Mouse (Mus musculus) lung, postnatal 0 days (tissue): Measurements from ENCODE around the gene Oxt. TPM values are rescaled to one million over a fixed set of nuclear protein-coding genes. Genes with fewer than 3 reads are reported as not detected.

Experiments used
- ATAC-seq: fragments of 200-750 bp; cut with Nextera tagmentation; 2 replicates; pipeline ENCODE4 v1.8.0; 2017; ENCODE audit warnings: moderate library complexity
- DNase-seq: peaks from one replicate; pipeline ENCODE4 v3.0.0-alpha.2; 2016; ENCODE audit warnings: low spot score
- H3K27ac ChIP-seq: fragments of 300-500 bp; sonication (generic); 2 replicates; pipeline ENCODE4 v1.5.1; 2014; ENCODE audit warnings: antibody characterized with exemption, mild to moderate bottlenecking, low read length, mixed read lengths
- H3K27me3 ChIP-seq: fragments of 300-500 bp; sonication (generic); replicated peaks from 2 replicates; pipeline ENCODE4 v1.6.1; 2014; ENCODE audit warnings: low read length, mixed read lengths; ENCODE audit not compliant: insufficient read depth
- H3K36me3 ChIP-seq: fragments of 300-500 bp; sonication (generic); 2 replicates; pipeline ENCODE4 v1.6.1; 2014; ENCODE audit warnings: low read length, mixed read lengths; ENCODE audit not compliant: insufficient read depth
- H3K4me1 ChIP-seq: fragments of 300-500 bp; sonication (generic); 2 replicates; pipeline ENCODE4 v1.6.1; 2014; ENCODE audit warnings: antibody characterized with exemption, low read depth, low read length, mixed read lengths; ENCODE audit not compliant: insufficient read depth
- H3K4me2 ChIP-seq: fragments of 300-500 bp; sonication (generic); replicated peaks from 2 replicates; pipeline ENCODE4 v1.6.1; 2014; ENCODE audit warnings: low read depth, mild to moderate bottlenecking, low read length, moderate library complexity, mixed read lengths
- H3K4me3 ChIP-seq: fragments of 300-500 bp; sonication (generic); 2 replicates; pipeline ENCODE4 v1.5.1; 2014; ENCODE audit warnings: low read depth, low read length
- H3K9ac ChIP-seq: fragments of 300-500 bp; sonication (generic); replicated peaks from 2 replicates; pipeline ENCODE4 v1.6.1; 2014; ENCODE audit warnings: low read depth, mild to moderate bottlenecking
- H3K9me3 ChIP-seq: fragments of 300-500 bp; sonication (generic); 2 replicates; pipeline ENCODE4 v1.6.1; 2016; ENCODE audit warnings: low read length, mixed read lengths
- CTCF ChIP-seq: IDR thresholded peaks from 2 replicates; pipeline ENCODE4 v1.5.1; 2016; ENCODE audit warnings: antibody characterized with exemption, mild to moderate bottlenecking
- EP300 ChIP-seq: IDR thresholded peaks from 2 replicates; pipeline ENCODE4 v1.6.1; 2016; ENCODE audit warnings: antibody characterized with exemption, mild to moderate bottlenecking, control low read depth
- WGBS: fragments of 180-500 bp; shearing (Covaris S2); extraction: QIAGEN DNeasy Blood & Tissue Kit; methylation state at CpG from one replicate; pipeline ENCODE4 v1.1.7; 2014; 5-methylcytosine and 5-hydroxymethylcytosine counted together
- microRNA-seq: library from miRNA; unstranded; fragments of <30 nt; microRNA quantifications from one replicate; pipeline ENCODE4, GENCODE M21; 2016
- polyA plus RNA-seq: library from polyadenylated mRNA; unstranded; fragments of >200 nt; fragmentation: Nextera tagmentation; extraction: Ambion mirVana; gene quantifications from 2 replicates; pipeline ENCODE4 v1.2.1, GENCODE M21; 2015

Gene Oxt
- polyA plus RNA-seq, 1 experiment from 2014 or later, result not detected

GRCm38 (mm10) chr2:130591016-130591415 lies 15.0 kb downstream of the Oxt start:
- no peak overlapping the region for H3K4me3 ChIP-seq
- ATAC-seq (no peak), DNase-seq (no peak)
- no peaks in the 10 kb centered on the region for H3K27me3 ChIP-seq
- H3K4me2 ChIP-seq, result no peak overlapping the region
- WGBS, result 84% methylated on average over 2 of the region's 2 CpGs
- H3K4me1 ChIP-seq, result no peaks in the 10 kb centered on the region
- no peak for TF ChIP-seq CTCF
- no peak for TF ChIP-seq EP300
- no peaks in the 10 kb centered on the region; the same call in none of the 2 replicates for H3K36me3 ChIP-seq
- no peak overlapping the region for H3K9ac ChIP-seq
- no peaks in the 10 kb centered on the region for H3K9me3 ChIP-seq
- H3K27ac ChIP-seq, result no peak overlapping the region

GRCm38 (mm10) chr2:130595596-130595995 lies 19.6 kb downstream of the Oxt start:
- 75% methylated on average over 1 of the region's 1 CpGs for WGBS
- Histone ChIP-seq H3K27me3 (no peaks in the 10 kb centered on the region), H3K4me3 (no peak overlapping the region), H3K9ac (no peak overlapping the region), H3K36me3 (peaks cover 4% of the 10 kb centered on the region), H3K4me2 (no peak overlapping the region), H3K4me1 (no peaks in the 10 kb centered on the region), H3K27ac (no peak overlapping the region), H3K9me3 (no peaks in the 10 kb centered on the region)
- ATAC-seq (no peak), DNase-seq (no peak)
- TF ChIP-seq CTCF, result no peak
- TF ChIP-seq EP300, result no peak

GRCm38 (mm10) chr2:130597601-130598010 lies 21.6 kb downstream of the Oxt start:
- Histone ChIP-seq H3K4me3 (no peak overlapping the region), H3K27me3 (no peaks in the 10 kb centered on the region), H3K9me3 (no peaks in the 10 kb centered on the region), H3K9ac (no peak overlapping the region), H3K36me3 (peaks cover 8% of the 10 kb centered on the region), H3K4me1 (no peaks in the 10 kb centered on the region), H3K27ac (no peak overlapping the region), H3K4me2 (no peak overlapping the region)
- ATAC-seq (peak; percentile 21; the same call in 1 of the 2 replicates), DNase-seq (peak; percentile 71)
- TF ChIP-seq CTCF, result peak; percentile 76
- TF ChIP-seq EP300, result no peak
- WGBS, result 29% methylated on average over 1 of the region's 1 CpGs

DNA sequence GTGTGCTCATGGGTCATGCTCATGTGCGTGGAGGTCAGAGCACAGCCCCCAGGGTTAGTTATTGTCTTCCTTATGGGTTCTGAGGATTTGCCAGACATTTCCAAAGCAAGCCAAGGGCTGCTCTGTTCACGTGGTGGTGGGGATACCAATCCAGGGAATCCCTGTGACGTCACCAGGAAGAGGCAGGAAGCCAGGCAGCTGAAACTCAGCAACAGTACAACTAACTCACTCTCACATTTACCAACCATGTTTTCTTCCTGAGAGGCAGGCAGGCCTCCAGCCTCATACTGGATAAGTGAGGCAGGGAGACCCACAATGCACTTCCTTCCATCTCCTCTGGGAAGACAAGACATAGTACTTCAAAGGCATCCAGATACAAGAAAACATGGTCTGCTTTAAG lies 22.4 kb downstream of the Oxt start:
- H3K27me3 ChIP-seq, result no peaks in the 10 kb centered on the region
- H3K4me1 ChIP-seq, result no peaks in the 10 kb centered on the region
- DNase-seq, result no peak
- no peaks in the 10 kb centered on the region for H3K9me3 ChIP-seq
- no peak for ATAC-seq
- no peak for TF ChIP-seq EP300
- TF ChIP-seq CTCF, result no peak
- no peak overlapping the region for H3K4me2 ChIP-seq
- H3K9ac ChIP-seq, result no peak overlapping the region
- peaks cover 8% of the 10 kb centered on the region for H3K36me3 ChIP-seq
- H3K4me3 ChIP-seq, result no peak overlapping the region
- WGBS, result 64% methylated on average over 3 of the region's 3 CpGs
- H3K27ac ChIP-seq, result no peak overlapping the region

DNA sequence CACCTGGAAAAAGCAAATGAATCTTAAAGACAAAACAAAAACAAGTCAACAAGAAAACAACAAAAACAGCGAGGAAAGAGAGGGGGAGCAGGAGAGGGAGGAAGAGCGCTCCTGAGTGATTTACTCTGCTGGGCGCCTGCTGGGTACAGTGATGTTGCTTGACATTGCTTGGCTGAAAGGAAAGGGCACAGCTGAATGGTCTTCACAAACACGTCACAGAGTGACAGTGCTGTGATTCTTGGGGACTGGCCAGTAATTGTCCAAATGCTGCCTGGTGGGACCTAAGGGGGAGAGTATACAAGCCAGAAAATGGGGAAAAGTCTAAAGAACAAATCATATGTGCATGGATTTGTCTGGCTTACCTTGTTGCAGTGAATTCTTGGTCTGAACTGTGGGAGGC lies 26.2 kb downstream of the Oxt start:
- Histone ChIP-seq H3K4me1 (no peaks in the 10 kb centered on the region), H3K9ac (no peak overlapping the region), H3K27ac (no peak overlapping the region), H3K27me3 (no peaks in the 10 kb centered on the region), H3K9me3 (no peaks in the 10 kb centered on the region), H3K4me2 (no peak overlapping the region), H3K36me3 (peaks cover 5% of the 10 kb centered on the region; the same call in 1 of the 2 replicates), H3K4me3 (no peak overlapping the region)
- TF ChIP-seq EP300 (no peak), CTCF (0 out of 2 replicates have a peak, but pooled peaks have one; percentile 12)
- ATAC-seq (peak; percentile 77), DNase-seq (peak; percentile 78)
- 61% methylated on average over 4 of the region's 4 CpGs for WGBS

- no peak for ATAC-seq
- WGBS, result 45% methylated on average over 3 of the region's 3 CpGs
- Histone ChIP-seq H3K9ac (no peak overlapping the region), H3K4me1 (no peaks in the 10 kb centered on the region), H3K4me2 (no peak overlapping the region), H3K4me3 (no peak overlapping the region), H3K36me3 (peaks cover 8% of the 10 kb centered on the region; the same call in 1 of the 2 replicates), H3K9me3 (no peaks in the 10 kb centered on the region), H3K27me3 (no peaks in the 10 kb centered on the region), H3K27ac (no peak overlapping the region)
- DNase-seq, result no peak
- TF ChIP-seq CTCF (peak; percentile 62), EP300 (no peak)
Measured at GRCm38 (mm10) chr2:130613091-130613490, 37.1 kb downstream of the Oxt start.

- Histone ChIP-seq H3K27me3 (no peaks in the 10 kb centered on the region), H3K4me1 (no peaks in the 10 kb centered on the region), H3K9ac (no peak overlapping the region), H3K4me3 (no peak overlapping the region), H3K36me3 (peaks cover 8% of the 10 kb centered on the region), H3K4me2 (no peak overlapping the region), H3K27ac (no peak overlapping the region), H3K9me3 (no peaks in the 10 kb centered on the region)
- TF ChIP-seq CTCF, result no peak
- no peak for TF ChIP-seq EP300
- ATAC-seq (no peak), DNase-seq (no peak)
- WGBS, result 91% methylated on average over 7 of the region's 7 CpGs
Measured at GRCm38 (mm10) chr2:130618972-130619371, 43.0 kb downstream of the Oxt start.

Small RNAs within 50 kb of the gene (microRNA-seq; reads per million reads assigned to microRNA genes)
- not detected for gene Gm23876

Other genes with a start within 250 kb of the Oxt start
- gene Cpxm1, start 178.6 kb upstream of the Oxt start, polyA plus RNA-seq, result 13.9 and 14.9 TPM in 2 replicates
- gene Gm28372, start 170.9 kb upstream of the Oxt start, polyA plus RNA-seq, result 0.10 TPM in 1 of 2 replicates, not detected in the other
- not detected in 2 replicates for gene 1700020A23Rik, start 170.9 kb upstream of the Oxt start, polyA plus RNA-seq
- not detected in 2 replicates for gene Tmem239, start 169.7 kb upstream of the Oxt start, polyA plus RNA-seq
- 46.8 and 47.0 TPM in 2 replicates for gene Vps16, start 151.8 kb upstream of the Oxt start, polyA plus RNA-seq
- gene Pced1a, start 151.5 kb upstream of the Oxt start, polyA plus RNA-seq, result 6.8 and 8.0 TPM in 2 replicates
- 46.1 and 52.1 TPM in 2 replicates for gene Ptpra, start 125.9 kb upstream of the Oxt start, polyA plus RNA-seq
- 61.0 and 64.0 TPM in 2 replicates for gene Mrps26, start 12.4 kb upstream of the Oxt start, polyA plus RNA-seq
- gene Avp, start 6.4 kb downstream of the Oxt start, polyA plus RNA-seq, result not detected in 2 replicates
- 4.8 and 5.9 TPM in 2 replicates for gene Fastkd5, start 53.9 kb downstream of the Oxt start, polyA plus RNA-seq
- gene Ubox5, start 53.9 kb downstream of the Oxt start, polyA plus RNA-seq, result 4.4 TPM in 2 replicates
- gene Lzts3, start 66.6 kb downstream of the Oxt start, polyA plus RNA-seq, result 0.95 and 1.5 TPM in 2 replicates
- gene Ddrgk1, start 88.5 kb downstream of the Oxt start, polyA plus RNA-seq, result 82.6 and 90.9 TPM in 2 replicates
- 50.6 and 51.1 TPM in 2 replicates for gene Itpa, start 91.4 kb downstream of the Oxt start, polyA plus RNA-seq
- gene Slc4a11, start 121.3 kb downstream of the Oxt start, polyA plus RNA-seq, result 0.21 and 0.37 TPM in 2 replicates